Mouse (Mus musculus) cerebellum, adult 11-12 months (tissue): ENCODE data around the gene Ccn2.
"Not testable (repeated sequence)": the region's sequence is repeated elsewhere in the genome, so short reads cannot be mapped to it uniquely, and the experiment has no call there.

Experiments
- DNase-seq: peaks from one replicate; pipeline ENCODE4 v3.0.0; 2022

Ccn2 gene

GRCm38 (mm10) chr10:24603727-24604126 lies 8.5 kb downstream of the Ccn2 start:
- no peak for DNase-seq

GRCm38 (mm10) chr10:24609146-24609545 lies 13.9 kb downstream of the Ccn2 start:
- DNase-seq = no peak

GRCm38 (mm10) chr10:24609766-24610165 lies 14.5 kb downstream of the Ccn2 start:
- no peak for DNase-seq

- no peak for DNase-seq
Observed at GRCm38 (mm10) chr10:24614726-24615125, 19.5 kb downstream of the Ccn2 start.

DNA sequence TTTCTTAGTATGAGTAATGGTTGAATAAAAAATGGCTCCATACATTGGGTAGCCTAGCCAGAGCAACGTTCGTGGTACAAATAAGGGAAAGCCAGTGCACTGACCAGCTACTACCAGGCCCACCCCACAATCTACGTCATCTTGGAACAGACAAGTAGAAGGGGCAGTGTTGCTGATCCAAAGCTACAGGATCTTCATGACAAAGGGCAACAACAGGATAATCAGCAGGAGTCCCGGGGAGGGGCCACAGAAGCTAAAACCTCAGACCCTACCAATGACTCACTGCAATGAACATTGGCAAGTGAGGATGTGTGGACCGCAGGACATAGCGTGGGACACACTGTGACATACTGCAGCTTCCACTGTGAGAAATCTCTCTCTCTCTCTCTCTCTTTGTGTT lies 20.6 kb downstream of the Ccn2 start:
- DNase-seq = no peak

GRCm38 (mm10) chr10:24616572-24616971 lies 21.3 kb downstream of the Ccn2 start:
- DNase-seq = not testable (repeated sequence)

GRCm38 (mm10) chr10:24621572-24621971 lies 26.3 kb downstream of the Ccn2 start:
- DNase-seq = no peak

DNA sequence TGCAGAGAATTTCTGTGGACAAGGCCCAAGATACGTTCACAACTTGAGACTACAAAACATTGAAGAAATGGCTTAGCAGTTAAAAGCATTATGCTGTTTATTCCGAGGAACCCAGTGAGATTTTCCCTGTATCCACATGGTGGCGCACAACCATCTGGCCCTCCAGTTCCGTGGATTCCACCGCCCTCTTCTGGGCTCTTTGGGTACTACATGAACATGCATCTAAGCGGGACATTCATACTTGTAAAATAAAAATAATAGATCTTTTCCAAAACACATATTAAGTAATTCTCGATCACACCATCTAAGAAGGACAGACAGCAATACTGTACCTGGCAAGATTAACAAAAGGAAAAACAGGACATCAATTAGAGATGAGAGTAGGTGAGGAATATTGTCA lies 27.3 kb downstream of the Ccn2 start:
- DNase-seq = no peak

- peak; percentile 12 for DNase-seq
Observed at GRCm38 (mm10) chr10:24625060-24625701, 29.9 kb downstream of the Ccn2 start.

- no peak for DNase-seq
Observed at GRCm38 (mm10) chr10:24627262-24627661, 32.0 kb downstream of the Ccn2 start.

DNA sequence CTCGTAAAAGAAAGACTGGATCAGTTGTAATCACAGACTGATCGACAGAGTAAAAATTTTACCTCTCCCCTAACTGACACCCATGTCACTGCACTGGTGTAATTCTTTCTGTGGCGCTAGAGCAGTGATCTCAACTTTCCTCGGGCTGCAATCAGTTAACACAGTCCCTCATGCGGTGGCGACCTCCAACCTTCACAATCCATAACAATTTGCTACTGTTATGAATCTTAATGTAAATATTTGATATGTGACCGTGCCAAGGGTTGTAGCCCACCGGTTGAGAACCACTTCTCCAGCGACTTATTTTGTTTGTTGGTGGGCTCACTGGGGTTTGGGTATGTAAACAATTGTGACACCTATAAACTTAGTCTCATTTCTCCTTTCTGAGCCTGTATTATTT lies 33.2 kb downstream of the Ccn2 start:
- DNase-seq = no peak

- DNase-seq = no peak
Observed at GRCm38 (mm10) chr10:24629086-24629720, 34.0 kb downstream of the Ccn2 start.

DNA sequence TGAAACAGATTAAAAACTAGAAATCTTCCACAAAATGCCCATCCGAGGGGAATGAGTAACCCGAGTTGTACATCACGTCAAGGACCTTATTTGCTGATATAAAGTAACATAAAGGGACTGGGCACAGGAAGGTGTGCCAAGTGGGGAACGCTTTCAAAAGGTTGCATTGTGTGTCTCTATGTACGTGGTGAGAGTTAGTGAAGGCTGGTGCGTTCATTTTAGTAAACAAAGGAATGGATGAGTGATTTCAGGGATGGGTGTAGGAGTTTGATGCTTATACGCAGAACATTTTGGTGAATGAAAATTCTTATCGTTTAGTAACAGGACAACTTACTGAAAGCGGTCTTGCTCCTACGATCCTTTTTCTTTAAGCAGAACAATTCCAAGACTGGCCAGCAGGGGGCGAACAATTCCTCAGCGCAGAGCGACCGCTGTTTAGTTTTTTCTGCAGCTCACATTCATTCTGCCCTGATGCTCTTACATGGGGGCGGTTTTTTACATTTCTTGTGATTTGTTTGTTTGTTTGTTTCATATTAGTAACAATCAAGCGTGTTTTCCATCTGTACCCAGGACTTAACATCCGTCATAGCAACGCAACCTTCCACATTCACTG lies 35.3 kb downstream of the Ccn2 start:
- no peak for DNase-seq

GRCm38 (mm10) chr10:24631122-24631521 lies 35.9 kb downstream of the Ccn2 start:
- DNase-seq = no peak

DNA sequence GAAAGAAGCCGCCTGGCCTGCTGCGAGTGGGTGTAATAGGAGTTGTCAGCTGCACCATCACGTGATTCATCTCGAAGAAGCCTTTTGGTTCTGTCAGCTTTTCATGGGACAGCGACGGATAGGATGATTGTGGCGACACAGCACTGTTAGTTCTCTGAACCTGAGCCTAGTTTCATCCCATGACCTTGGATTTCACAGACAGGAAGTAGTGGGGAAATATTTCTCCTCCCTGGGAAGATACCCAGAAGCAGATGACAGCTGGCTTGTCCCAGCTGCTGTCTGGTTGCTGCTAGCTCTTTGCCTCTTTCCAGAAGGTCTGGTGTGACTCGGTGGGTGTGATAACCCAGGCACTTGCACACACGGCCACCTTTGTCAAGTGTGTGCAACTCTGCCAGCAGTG lies 39.0 kb downstream of the Ccn2 start:
- DNase-seq = no peak

- DNase-seq = no peak
Observed at GRCm38 (mm10) chr10:24635331-24635815, 40.1 kb downstream of the Ccn2 start.

DNA sequence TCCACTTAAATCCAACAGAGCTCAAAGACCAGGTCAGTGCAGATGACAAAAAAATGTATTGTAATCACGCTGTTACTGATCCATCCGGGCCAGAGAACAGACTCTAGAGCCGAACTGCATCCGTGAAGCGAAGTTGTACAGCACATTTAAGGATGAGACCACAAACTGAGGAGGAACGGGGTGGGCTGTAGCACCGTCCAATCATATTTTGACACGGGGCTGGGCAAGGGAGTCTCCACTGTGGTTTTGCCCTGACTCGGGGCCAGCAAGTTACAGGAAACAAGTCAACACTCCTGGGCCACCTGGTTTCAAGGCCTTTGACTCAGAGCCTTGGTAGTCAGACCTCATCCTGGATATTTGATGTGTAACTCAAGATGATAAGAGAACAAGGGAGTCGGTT lies 40.6 kb downstream of the Ccn2 start:
- no peak for DNase-seq

DNA sequence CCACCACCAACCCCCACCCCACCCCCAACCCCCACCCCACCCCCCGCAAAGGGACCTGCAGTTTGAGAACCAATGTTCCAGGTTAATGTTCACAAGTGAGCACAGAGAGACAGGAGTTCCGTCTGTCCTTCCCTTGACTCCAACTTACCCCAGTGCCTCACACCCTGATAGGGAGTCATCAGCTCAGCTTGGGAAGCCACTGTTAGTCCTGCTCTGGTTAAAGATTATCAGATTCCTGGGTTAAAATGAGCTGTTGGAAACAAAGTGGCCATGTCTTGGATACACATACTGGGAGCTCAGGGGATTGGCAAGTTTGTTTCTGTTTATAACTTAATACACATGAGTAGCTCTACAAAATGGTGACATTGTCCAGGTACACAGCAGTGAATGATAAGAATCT lies 41.7 kb downstream of the Ccn2 start:
- DNase-seq = no peak

DNA sequence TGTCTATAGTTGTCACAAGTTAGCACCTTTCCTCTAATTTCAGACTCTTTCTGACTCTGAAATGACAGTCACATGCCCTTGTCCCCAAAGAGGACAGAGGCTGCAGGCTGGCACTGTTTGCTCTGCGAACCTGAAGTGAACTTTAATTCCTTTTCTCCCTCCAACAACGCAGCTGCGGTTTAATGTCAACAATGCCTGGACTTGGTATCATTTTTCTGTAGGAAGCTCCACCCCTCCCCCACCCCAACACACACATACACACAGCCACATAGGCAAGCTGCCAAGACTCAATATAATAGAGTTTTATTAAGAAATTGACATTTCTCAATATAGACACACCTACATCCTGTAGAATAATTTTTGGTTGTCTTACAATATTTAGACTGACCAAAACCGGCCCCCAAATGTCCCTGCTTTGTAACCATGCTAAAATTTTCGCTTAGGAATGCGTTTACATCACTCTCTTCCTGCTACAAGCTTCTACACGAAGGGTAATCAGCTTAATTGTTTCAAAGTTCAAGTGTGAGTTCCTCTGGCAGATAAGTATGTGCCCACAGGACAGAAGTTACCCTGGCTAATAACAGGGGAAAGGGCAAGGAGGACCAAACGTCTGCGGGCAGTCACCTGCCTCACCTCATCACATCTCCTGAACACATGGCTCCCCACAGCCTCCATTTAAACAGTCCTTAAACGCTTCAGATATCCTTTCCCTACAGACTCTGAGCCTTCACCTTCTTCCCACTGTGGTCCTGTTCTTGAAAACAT lies 43.2 kb downstream of the Ccn2 start:
- DNase-seq = no peak

DNA sequence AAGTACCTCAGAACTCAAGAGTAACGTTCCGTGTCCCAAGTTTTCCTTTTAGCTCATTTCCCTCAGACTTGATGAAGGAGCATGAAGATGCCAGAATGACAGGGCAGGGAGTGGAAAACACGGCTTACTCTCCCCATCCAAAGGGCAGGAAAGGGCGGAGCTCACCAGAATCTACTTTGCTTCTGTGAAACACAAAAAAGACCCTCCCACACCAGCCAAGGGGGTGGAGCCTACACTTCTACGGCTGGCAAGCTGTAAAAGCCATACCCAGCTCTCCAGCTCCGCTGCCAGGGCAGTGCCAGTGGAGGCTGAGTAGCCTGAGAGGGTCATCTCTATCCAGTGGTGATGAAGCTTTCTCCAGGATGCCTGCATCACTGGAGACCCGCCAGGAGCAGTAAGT lies 44.4 kb downstream of the Ccn2 start:
- DNase-seq = no peak

DNA sequence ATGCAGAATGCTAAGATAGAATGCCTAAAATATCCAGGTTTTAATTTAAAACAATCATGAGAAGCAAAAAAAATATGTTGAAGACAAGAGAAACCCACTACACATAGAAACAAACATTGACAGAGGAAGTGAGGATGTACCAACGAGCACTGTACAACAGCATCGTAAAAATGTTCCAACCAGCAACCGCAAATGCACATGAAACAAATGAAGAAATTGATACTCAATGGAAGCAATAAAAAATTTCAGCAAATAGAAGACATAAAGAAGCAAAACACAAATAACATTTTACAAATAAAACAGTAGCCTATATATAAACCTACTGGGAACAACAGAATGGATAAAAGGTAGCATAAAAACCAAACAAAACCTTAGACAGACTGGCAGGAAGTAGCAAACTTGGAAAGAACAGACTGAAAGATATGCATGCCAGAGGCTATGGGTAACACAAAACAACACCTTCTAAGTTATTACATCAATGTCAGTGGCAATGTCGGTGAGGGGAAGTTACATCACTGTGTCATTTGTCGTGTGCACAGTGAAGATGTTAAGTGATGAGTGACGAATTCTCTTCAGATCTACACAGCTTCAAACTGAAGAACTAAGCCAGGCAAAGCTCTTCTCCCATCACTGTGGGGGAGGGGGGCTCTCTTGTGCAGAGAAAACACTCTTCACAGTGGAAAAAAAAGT lies 45.1 kb downstream of the Ccn2 start:
- no peak for DNase-seq

DNA sequence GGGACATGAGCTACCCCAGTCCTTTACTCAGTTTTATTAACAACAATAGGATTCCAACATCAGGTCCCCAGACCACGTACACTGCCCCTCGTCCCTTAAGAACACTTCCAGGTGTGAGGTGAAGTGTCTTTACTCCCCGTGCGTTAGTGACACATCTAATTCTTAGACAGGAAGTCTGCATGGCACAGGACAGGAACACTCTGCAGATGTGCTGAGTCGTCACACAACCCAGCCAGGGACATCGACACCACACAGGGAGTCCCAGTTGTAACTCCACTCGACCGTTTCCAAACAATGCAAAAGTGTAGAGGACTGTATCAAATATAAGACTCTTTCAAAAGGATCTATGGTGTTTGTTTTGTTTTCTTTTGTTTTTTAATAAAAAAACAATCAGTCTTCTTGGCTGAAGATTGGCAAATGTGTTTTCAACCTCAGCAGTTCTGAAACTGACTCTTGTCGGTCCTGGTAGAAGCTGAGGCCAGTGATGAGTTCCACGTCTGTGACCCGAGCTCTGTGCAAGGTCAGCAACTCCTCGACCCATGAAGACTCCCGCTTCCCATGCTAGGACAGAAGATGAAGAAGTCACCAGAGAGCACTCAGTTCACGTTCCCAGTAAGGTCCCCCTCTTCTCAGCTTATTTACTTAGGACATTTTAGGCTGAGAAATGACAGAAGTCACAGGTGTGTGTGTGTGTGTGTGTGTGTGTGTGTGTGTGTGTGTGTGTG lies 46.3 kb downstream of the Ccn2 start:
- no peak for DNase-seq
